Mouse (Mus musculus): ENCODE results near the gene Pak2. TPM values are rescaled to one million over a fixed set of nuclear protein-coding genes. Genes with fewer than 3 reads are reported as not detected.
"Not testable (repeated sequence)": the region's sequence is repeated elsewhere in the genome, so short reads cannot be mapped to it uniquely, and the experiment has no call there.

Pak2 gene
- polyA plus RNA-seq, 1 experiment: 10.9 TPM

DNA sequence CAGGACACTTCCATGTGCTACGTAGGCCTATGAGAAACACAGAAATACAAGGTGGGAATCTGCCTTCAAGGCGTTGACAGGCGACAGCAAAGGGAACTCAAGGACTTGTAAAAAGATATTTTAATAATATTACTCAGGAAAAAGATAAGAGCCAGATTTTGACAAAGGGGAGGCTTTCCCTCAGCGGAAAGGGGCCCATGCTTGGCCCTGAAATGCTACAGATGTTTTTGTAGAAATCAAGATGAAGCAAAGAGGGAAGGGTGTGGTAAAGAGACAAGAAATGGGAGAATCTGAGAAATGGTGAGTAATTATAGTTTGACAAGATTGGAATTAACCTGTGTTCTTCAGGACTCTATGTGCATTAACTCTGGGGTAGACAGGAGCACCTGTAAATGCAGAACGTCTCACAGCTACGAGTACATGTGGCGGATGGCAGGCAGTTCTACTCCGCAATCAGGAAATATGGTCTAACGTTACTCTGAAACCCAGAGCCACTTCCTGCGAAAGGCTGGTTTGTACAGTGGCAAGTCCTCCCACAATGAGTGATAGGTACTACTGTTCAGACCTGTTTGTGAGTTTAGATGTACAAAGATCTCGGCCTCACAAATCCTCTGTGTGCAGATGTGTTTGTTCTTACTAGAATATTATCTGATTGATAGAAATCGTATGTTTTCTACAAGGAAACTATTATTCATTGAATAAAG is 28.4 kb upstream of the Pak2 start:
- no peak for TF ChIP-seq TCF3 (IDR thresholded peaks at IDR 0.05; ENCODE audit: insufficient read length, low read depth)
- TF ChIP-seq USF1 (IDR thresholded peaks at IDR 0.05; ENCODE audit: low read depth): no peak
- no peaks in the 10 kb centered on the region for H3K27me3 ChIP-seq (ENCODE audit: control insufficient read depth, insufficient read depth, insufficient read length)
- no peak overlapping the region for H3K4me3 ChIP-seq
- H3K36me3 ChIP-seq (ENCODE audit: control insufficient read depth, insufficient read depth): no peaks in the 10 kb centered on the region
- H3ac ChIP-seq (ENCODE audit: control insufficient read depth, insufficient read length): no peak overlapping the region
- no peaks in the 10 kb centered on the region for H3K79me2 ChIP-seq (ENCODE audit: control insufficient read depth, insufficient read depth)
- H3K4me2 ChIP-seq (ENCODE audit: low read depth): no peak overlapping the region

GRCm38 (mm10) chr16:32105698-32106097 is 26.6 kb upstream of the Pak2 start:
- TF ChIP-seq REST (IDR thresholded peaks at IDR 0.05; ENCODE audit: insufficient read depth, insufficient read length) (no peak), E2F4 (IDR thresholded peaks at IDR 0.05; ENCODE audit: insufficient read depth) (no peak), MYOD1 (IDR thresholded peaks at IDR 0.05; ENCODE audit: control insufficient read depth in 1 of 3, insufficient read length in 2 of 3, low read depth in 2 of 3) (no peak), POLR2A (IDR thresholded peaks at IDR 0.05; ENCODE audit: insufficient read length, low read depth) (no peak), SRF (IDR thresholded peaks at IDR 0.05; ENCODE audit: control insufficient read depth, insufficient read length, low read depth) (no peak), MAX (IDR thresholded peaks at IDR 0.05; ENCODE audit: low read depth) (no peak), TCF3 (IDR thresholded peaks at IDR 0.05; ENCODE audit: insufficient read length, low read depth) (no peak), TCF12 (IDR thresholded peaks at IDR 0.05; ENCODE audit: insufficient read depth, poor library complexity, severe bottlenecking) (no peak)
- no peaks in the 10 kb centered on the region for H3K79me2 ChIP-seq (ENCODE audit: control insufficient read depth, insufficient read depth)
- H3K4me2 ChIP-seq (ENCODE audit: low read depth): no peak overlapping the region
- H3K36me3 ChIP-seq (ENCODE audit: control insufficient read depth, insufficient read depth): no peaks in the 10 kb centered on the region
- H3K4me3 ChIP-seq: no peak overlapping the region
- H3ac ChIP-seq (ENCODE audit: control insufficient read depth, insufficient read length): no peak overlapping the region
- H3K27me3 ChIP-seq (ENCODE audit: control insufficient read depth, insufficient read depth, insufficient read length): no peaks in the 10 kb centered on the region

GRCm38 (mm10) chr16:32102295-32102694 is 23.2 kb upstream of the Pak2 start:
- H3ac ChIP-seq (ENCODE audit: control insufficient read depth, insufficient read length): no peak overlapping the region
- no peak overlapping the region for H3K4me2 ChIP-seq (ENCODE audit: low read depth)

GRCm38 (mm10) chr16:32099638-32100150 is 20.6 kb upstream of the Pak2 start, which contains the start of the genes Pigx and Cep19:
TSS of gene Pigx (minus strand) at chr16:32099740.
TSS of gene Cep19 (plus strand) at chr16:32099800.
- Histone ChIP-seq H3K27me3 (ENCODE audit: control insufficient read depth, insufficient read depth, insufficient read length) (no peaks in the 10 kb centered on the region), H3K79me2 (ENCODE audit: control insufficient read depth, insufficient read depth) (peaks cover 13% of the 10 kb centered on the region), H3K4me2 (ENCODE audit: low read depth) (peak within 1 kb of the TSS; percentile 82), H3ac (ENCODE audit: control insufficient read depth, insufficient read length) (peak within 1 kb of the TSS; percentile 73), H3K36me3 (ENCODE audit: control insufficient read depth, insufficient read depth) (peaks cover 6% of the 10 kb centered on the region), H3K4me3 (peak within 1 kb of the TSS; percentile 70)
- TF ChIP-seq POLR2A (IDR thresholded peaks at IDR 0.05; ENCODE audit: insufficient read length, low read depth) (peak; percentile 75), MYOD1 (IDR thresholded peaks at IDR 0.05; ENCODE audit: control insufficient read depth in 1 of 3, insufficient read length in 2 of 3, low read depth in 2 of 3) (no peak), REST (IDR thresholded peaks at IDR 0.05; ENCODE audit: insufficient read depth, insufficient read length) (no peak), POLR2AphosphoS2 (IDR thresholded peaks at IDR 0.05; ENCODE audit: insufficient read length, low read depth) (peak; percentile 37)

More at GRCm38 (mm10) chr16:32102295-32102694, 23.2 kb upstream of the Pak2 start:
- no peak overlapping the region for H3K4me3 ChIP-seq
- TF ChIP-seq E2F4 (IDR thresholded peaks at IDR 0.05; ENCODE audit: insufficient read depth) (no peak), POLR2AphosphoS2 (IDR thresholded peaks at IDR 0.05; ENCODE audit: insufficient read length, low read depth) (no peak), SRF (IDR thresholded peaks at IDR 0.05; ENCODE audit: control insufficient read depth, insufficient read length, low read depth) (no peak), MAX (IDR thresholded peaks at IDR 0.05; ENCODE audit: low read depth) (no peak), USF1 (IDR thresholded peaks at IDR 0.05; ENCODE audit: low read depth) (no peak), MYOD1 (IDR thresholded peaks at IDR 0.05; ENCODE audit: control insufficient read depth in 1 of 3, insufficient read length in 2 of 3, low read depth in 2 of 3) (no peak), REST (IDR thresholded peaks at IDR 0.05; ENCODE audit: insufficient read depth, insufficient read length) (no peak), TCF3 (IDR thresholded peaks at IDR 0.05; ENCODE audit: insufficient read length, low read depth) (no peak), TCF12 (IDR thresholded peaks at IDR 0.05; ENCODE audit: insufficient read depth, poor library complexity, severe bottlenecking) (no peak), POLR2A (IDR thresholded peaks at IDR 0.05; ENCODE audit: insufficient read length, low read depth) (no peak), CEBPB (IDR thresholded peaks at IDR 0.05; ENCODE audit: insufficient read depth, poor library complexity, severe bottlenecking) (no peak), MYOG (IDR thresholded peaks at IDR 0.05; ENCODE audit: control insufficient read depth in 1 of 3, insufficient read depth in 1 of 3, insufficient read length in 2 of 3, low read depth in 2 of 3) (no peak)
- no peaks in the 10 kb centered on the region for H3K27me3 ChIP-seq (ENCODE audit: control insufficient read depth, insufficient read depth, insufficient read length)
- no peaks in the 10 kb centered on the region for H3K36me3 ChIP-seq (ENCODE audit: control insufficient read depth, insufficient read depth)
- H3K79me2 ChIP-seq (ENCODE audit: control insufficient read depth, insufficient read depth): peaks cover 13% of the 10 kb centered on the region

GRCm38 (mm10) chr16:32098897-32099637 is 19.9 kb upstream of the Pak2 start:
- TF ChIP-seq POLR2AphosphoS2 (IDR thresholded peaks at IDR 0.05; ENCODE audit: insufficient read length, low read depth) (no peak), SRF (IDR thresholded peaks at IDR 0.05; ENCODE audit: control insufficient read depth, insufficient read length, low read depth) (no peak)
- H3K4me2 ChIP-seq (ENCODE audit: low read depth): peak overlapping the region; percentile 82

GRCm38 (mm10) chr16:32097757-32098156 is 18.6 kb upstream of the Pak2 start:
- H3K4me2 ChIP-seq (ENCODE audit: low read depth); H3K36me3 ChIP-seq (ENCODE audit: control insufficient read depth, insufficient read depth); H3K27me3 ChIP-seq (ENCODE audit: control insufficient read depth, insufficient read depth, insufficient read length); H3ac ChIP-seq (ENCODE audit: control insufficient read depth, insufficient read length); H3K4me3 ChIP-seq: not testable (repeated sequence)
- H3K79me2 ChIP-seq (ENCODE audit: control insufficient read depth, insufficient read depth): peaks cover 13% of the 10 kb centered on the region

More at GRCm38 (mm10) chr16:32098897-32099637, 19.9 kb upstream of the Pak2 start:
- H3K4me3 ChIP-seq: peak overlapping the region; percentile 70
- H3K79me2 ChIP-seq (ENCODE audit: control insufficient read depth, insufficient read depth): peaks cover 13% of the 10 kb centered on the region
- H3ac ChIP-seq (ENCODE audit: control insufficient read depth, insufficient read length): peak overlapping the region; percentile 73
- H3K27me3 ChIP-seq (ENCODE audit: control insufficient read depth, insufficient read depth, insufficient read length): no peaks in the 10 kb centered on the region
- H3K36me3 ChIP-seq (ENCODE audit: control insufficient read depth, insufficient read depth): peaks cover 6% of the 10 kb centered on the region

Data from myocyte (in vitro differentiated cells).